Mouse (Mus musculus): ENCODE results near the gene Ccdc136. TPM values are rescaled to one million over a fixed set of nuclear protein-coding genes. Genes with fewer than 3 reads are reported as not detected.

Ccdc136 gene
- polyA plus RNA-seq, 1 experiment from 2014 or later, result 31.8 TPM

GRCm38 (mm10) chr6:29473941-29474691, 78.0 kb downstream of the Ccdc136 start:
- Histone ChIP-seq H3K9me3 (no peaks in the 10 kb centered on the region), H3K4me1 (replicated peaks) (peaks cover 13% of the 10 kb centered on the region), H3K4me3 (replicated peaks) (peak overlapping the region; percentile 44), H3K27me3 (peaks cover 7% of the 10 kb centered on the region), H3K36me3 (peaks cover 23% of the 10 kb centered on the region), H3K9ac (replicated peaks) (peak overlapping the region; percentile 42; the same call in 1 of the 2 replicates), H3K4me2 (peak overlapping the region; percentile 69), H3K27ac (no peak overlapping the region)
- WGBS, result 2% methylated on average over 33 of the region's 33 CpGs
- ATAC-seq (ENCODE audit: insufficient number of reproducible peaks, insufficient read depth, low FRiP score, low TSS enrichment, low read depth), result peak; percentile 82

GRCm38 (mm10) chr6:29474736-29475135, 78.6 kb downstream of the Ccdc136 start:
- Histone ChIP-seq H3K27ac (no peak overlapping the region), H3K4me2 (no peak overlapping the region), H3K9me3 (no peaks in the 10 kb centered on the region), H3K27me3 (peaks cover 7% of the 10 kb centered on the region), H3K36me3 (peaks cover 21% of the 10 kb centered on the region), H3K4me3 (replicated peaks) (no peak overlapping the region), H3K9ac (replicated peaks) (no peak overlapping the region), H3K4me1 (replicated peaks) (peaks cover 12% of the 10 kb centered on the region)
- WGBS, result 74% methylated on average over 2 of the region's 2 CpGs
- no peak for ATAC-seq (ENCODE audit: insufficient number of reproducible peaks, insufficient read depth, low FRiP score, low TSS enrichment, low read depth)

Small RNA genes within 50 kb of the gene (microRNA-seq; reads per million reads assigned to microRNA genes)
- gene Gm26220 (not detected), gene Gm44354 (not detected)

Other genes with a start within 250 kb of the Ccdc136 start
- 54.0 and 59.5 TPM in 2 replicates for gene Rbm28, start 231.3 kb upstream of the Ccdc136 start, polyA plus RNA-seq (2016; fragmentation: Nextera tagmentation; extraction: Ambion mirVana)
- 1.1 and 1.6 TPM in 2 replicates for gene Prrt4, start 216.7 kb upstream of the Ccdc136 start, polyA plus RNA-seq (2016; fragmentation: Nextera tagmentation; extraction: Ambion mirVana)
- gene Impdh1, start 179.9 kb upstream of the Ccdc136 start, polyA plus RNA-seq (2016; fragmentation: Nextera tagmentation; extraction: Ambion mirVana), result 44.5 and 46.7 TPM in 2 replicates
- 41.5 and 48.4 TPM in 2 replicates for gene Hilpda, start 123.8 kb upstream of the Ccdc136 start, polyA plus RNA-seq (2016; fragmentation: Nextera tagmentation; extraction: Ambion mirVana)
- gene Fam71f2, start 116.7 kb upstream of the Ccdc136 start, polyA plus RNA-seq (2016; fragmentation: Nextera tagmentation; extraction: Ambion mirVana), result 0.29 and 0.65 TPM in 2 replicates
- not detected in 2 replicates for gene Fam71f1, start 77.2 kb upstream of the Ccdc136 start, polyA plus RNA-seq (2016; fragmentation: Nextera tagmentation; extraction: Ambion mirVana)
- 293 and 320 TPM in 2 replicates for gene Calu, start 48.2 kb upstream of the Ccdc136 start, polyA plus RNA-seq (2016; fragmentation: Nextera tagmentation; extraction: Ambion mirVana)
- gene Opn1sw, start 7.8 kb upstream of the Ccdc136 start, polyA plus RNA-seq (2016; fragmentation: Nextera tagmentation; extraction: Ambion mirVana), result 0.31 and 1.1 TPM in 2 replicates
- gene Flnc, start 36.9 kb downstream of the Ccdc136 start, polyA plus RNA-seq (2016; fragmentation: Nextera tagmentation; extraction: Ambion mirVana), result 10.8 and 13.9 TPM in 2 replicates
- gene Atp6v1f, start 71.4 kb downstream of the Ccdc136 start, polyA plus RNA-seq (2016; fragmentation: Nextera tagmentation; extraction: Ambion mirVana), result 208 and 216 TPM in 2 replicates
- 0.64 TPM in 1 of 2 replicates, not detected in the other for gene Atp6v1fnb, start 75.1 kb downstream of the Ccdc136 start, polyA plus RNA-seq (2016; fragmentation: Nextera tagmentation; extraction: Ambion mirVana)
- 38.7 and 41.6 TPM in 2 replicates for gene Kcp, start 111.6 kb downstream of the Ccdc136 start, polyA plus RNA-seq (2016; fragmentation: Nextera tagmentation; extraction: Ambion mirVana)
- gene Irf5, start 130.3 kb downstream of the Ccdc136 start, polyA plus RNA-seq (2016; fragmentation: Nextera tagmentation; extraction: Ambion mirVana), result 1.7 and 2.2 TPM in 2 replicates
- 106 TPM in 2 replicates for gene Tnpo3, start 213.6 kb downstream of the Ccdc136 start, polyA plus RNA-seq (2016; fragmentation: Nextera tagmentation; extraction: Ambion mirVana)